Mouse (Mus musculus) cerebellum, adult 8-10 months (tissue): ENCODE data around the gene Cnp.
"Not testable (repeated sequence)": the region's sequence is repeated elsewhere in the genome, so short reads cannot be mapped to it uniquely, and the experiment has no call there.

Source experiments
- DNase-seq: peaks from one replicate; pipeline ENCODE4 v3.0.0; 2022

Cnp gene

DNA sequence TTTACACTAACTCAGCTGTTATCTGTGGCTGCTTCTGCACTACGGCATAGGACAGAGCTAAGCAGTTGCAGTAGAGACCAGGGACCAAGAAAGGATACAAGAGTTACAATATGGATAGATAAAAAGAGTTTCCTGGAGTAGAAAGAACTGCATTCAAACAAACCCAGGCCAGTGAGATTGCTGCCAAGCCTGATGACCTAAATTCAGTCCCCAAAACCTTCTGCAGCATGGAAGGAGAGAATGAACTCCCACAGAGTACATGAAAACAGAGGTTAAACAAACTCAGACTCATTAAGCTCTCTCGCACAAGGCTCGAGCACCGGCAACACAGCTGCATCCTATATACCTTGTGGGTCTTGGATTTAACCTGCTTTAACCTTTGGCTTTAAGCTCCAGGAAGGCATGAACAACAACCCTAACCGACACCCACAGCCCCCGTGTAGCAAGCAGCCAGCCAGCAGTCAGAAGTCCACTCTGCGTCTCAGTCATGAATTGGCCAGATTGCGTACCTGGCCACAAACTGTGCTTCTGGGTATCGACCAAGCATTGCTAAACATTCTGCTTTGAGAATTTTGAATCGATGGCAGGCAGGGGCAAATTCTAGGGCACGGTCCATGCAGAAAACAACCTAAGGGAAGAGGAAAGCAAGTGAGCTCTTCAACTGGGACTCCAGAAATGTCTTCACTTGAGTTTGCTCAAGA, 17.8 kb downstream of the Cnp start:
- DNase-seq, result no peak

DNA sequence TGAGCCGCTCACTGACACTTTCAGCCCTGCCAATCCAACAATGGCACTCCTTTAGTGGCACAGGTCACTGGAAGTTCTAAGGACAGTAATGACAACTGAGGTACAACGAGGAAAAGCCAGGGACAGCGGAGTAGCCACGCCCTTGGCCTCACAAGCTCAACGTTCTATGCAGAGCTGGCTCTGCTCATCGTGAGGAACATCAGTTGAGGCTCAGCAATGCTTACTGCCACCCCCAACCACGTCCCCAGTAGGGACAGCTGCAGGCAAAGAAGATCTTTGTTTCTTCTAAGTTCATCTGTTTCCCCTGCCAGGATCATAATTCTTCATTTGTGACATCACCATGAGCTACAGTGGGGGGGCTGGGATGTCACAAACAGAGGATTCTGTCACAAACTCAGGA, 19.9 kb downstream of the Cnp start:
- DNase-seq, result no peak

DNA sequence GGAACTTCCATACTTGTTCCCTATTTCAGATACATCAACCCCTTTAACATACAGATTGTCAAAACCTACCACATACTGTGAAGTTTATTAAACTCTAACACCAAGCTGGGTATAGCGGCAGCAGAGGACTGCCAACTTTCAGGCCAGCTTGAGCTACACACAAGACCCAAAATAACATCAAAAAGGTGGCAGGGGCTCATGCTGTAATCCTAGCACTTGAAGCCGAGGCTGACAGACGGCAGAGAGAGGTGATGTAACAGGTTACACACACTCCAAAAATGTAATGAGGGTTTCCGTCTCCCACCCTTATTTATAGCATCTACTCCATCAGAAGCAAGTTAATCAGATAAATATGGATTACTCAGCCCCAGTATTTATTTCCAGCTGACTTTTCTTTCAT, 20.8 kb downstream of the Cnp start:
- no peak for DNase-seq

DNA sequence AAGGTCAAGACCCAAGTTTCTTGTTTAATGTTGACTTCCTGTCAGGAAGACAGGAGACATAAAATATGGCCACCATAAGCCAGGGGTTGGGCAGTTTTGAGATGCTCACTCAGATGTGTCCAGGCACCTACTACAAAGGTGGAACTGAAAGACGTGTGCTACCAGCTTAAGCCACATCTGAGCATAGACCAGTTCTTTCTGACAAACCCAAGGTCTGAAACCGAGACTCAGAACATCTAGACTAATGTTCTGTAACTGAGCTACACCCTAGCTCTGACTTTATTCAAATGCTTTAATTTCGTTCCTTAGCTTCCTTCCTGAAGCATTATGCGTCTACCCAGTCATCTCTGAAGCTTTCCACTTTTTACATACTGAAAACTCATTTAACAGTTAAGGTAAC, 23.4 kb downstream of the Cnp start:
- no peak for DNase-seq

DNA sequence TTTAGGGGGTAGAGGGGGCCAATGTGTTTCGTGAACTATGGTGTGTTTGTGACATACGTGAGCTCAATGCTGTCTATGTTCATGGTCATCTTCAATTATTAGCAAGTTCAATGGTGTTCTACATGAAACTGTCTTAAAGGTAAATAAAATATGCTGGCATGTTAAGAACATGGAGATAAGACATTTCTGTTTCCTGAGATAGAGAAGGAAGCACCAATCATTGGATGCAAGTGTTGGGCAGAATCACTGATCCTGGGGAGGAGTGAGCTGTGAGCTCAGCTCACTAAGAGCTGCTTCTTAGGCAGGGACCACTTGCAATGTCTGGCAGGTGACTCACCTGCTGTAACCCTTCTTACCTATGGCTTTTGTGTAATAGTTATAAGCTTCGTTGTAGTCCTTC, 26.7 kb downstream of the Cnp start:
- DNase-seq, result no peak

DNA sequence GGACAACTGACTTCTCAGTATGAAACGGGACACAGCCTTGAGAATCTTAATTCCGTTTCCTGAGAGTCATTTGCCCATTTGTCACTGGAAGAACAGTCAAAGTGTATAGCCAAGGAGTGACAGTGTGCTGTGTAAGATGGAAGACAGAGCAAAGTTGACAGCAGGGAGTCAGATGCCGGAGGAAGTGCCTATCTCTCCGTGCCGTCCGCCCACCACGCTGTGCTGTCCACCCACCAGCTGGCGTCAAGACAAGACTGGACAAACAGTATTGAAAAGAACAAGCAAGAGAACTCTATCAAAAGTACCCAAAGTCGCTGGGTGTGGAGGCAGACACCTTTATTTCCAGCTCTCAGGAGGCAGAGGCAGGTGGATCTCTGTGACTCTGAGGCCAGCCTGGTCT, 28.5 kb downstream of the Cnp start:
- DNase-seq, result no peak

DNA sequence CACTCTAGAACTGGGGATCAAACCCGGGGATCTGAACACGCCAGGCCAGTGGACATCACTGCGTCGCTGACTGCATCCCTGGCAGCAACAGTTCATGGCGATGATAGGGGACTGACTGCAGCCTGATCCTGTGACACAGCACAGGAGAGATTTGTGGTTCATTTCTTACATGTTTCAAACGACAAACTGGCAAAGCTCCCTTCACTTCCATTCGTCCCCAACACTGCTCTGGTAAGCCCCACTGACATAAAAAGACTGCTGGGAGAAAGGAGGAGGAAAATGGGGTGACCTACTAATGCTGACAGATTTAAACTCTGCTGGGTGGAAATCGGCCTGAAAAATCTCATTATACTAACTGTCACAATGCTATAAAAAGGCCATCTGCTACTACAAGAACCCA, 29.1 kb downstream of the Cnp start:
- no peak for DNase-seq

DNA sequence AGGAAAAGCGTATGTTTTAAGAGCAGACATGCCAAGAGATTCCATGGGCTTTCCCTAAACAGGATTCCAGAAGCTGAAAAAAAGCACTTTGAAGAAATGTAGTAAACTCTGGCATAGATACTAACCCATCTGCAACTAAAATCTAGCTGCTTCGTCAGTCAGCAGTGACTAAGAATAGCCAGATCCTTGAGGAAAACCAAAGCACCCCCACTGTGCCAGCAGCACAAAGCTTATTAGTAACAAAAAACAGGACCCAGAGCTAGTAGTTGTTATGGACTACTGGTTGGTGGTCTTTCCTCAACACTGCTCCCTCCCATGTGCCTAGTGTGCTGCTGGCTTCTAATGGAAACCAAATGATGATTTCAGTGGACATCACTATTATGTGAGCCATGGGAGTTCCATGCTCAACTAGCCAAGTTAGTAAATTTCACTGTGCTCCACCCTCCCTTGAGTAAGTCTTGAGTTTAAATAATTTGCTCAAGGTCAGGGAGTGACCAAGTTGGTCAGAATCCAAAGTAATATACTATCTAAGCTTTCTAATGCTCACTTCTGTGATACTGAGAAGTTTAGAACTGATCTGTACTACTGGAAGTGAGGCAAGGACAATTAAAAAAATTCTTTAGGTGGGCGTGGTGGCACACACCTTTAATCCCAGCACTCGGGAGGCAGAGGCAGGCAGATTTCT, 29.8 kb downstream of the Cnp start:
- no peak for DNase-seq

DNA sequence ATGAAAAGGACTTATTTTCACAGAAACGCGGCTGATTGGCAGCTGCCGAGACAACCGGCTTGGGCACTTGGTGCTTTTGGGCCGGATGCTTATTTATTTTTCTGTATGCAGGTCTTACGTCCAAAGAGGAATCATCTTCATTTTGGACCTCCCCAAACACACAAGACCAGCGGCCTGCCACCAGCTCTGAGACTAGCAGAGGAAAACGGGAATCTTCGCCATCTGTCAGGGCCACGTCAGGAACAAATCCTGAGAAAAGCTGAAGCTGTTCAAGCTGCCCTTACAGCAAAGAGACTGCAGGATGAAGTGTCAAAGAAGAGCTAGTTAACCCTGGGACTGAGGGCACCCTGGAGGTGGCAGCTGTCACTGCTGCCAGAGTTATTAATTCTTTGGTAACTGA, 30.7 kb downstream of the Cnp start:
- peak; percentile 49 for DNase-seq

DNA sequence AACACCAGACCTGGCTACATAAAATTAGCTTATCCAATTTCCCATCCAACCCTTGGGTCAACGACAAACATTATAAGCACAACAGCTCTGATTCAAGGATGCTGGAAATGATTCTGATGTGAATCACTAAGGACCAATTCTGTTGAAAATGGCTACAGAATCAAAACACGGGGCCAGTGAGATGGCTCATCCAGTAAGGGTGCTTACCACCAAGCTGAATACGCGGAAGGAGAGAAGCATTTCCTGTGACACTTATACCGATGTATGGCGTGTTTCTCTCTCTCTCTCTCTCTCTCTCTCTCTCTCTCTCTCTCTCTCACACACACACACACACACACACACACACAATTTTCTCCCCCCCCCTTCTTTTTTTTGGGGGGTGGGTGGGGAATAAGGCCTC, 32.4 kb downstream of the Cnp start:
- no peak for DNase-seq

DNA sequence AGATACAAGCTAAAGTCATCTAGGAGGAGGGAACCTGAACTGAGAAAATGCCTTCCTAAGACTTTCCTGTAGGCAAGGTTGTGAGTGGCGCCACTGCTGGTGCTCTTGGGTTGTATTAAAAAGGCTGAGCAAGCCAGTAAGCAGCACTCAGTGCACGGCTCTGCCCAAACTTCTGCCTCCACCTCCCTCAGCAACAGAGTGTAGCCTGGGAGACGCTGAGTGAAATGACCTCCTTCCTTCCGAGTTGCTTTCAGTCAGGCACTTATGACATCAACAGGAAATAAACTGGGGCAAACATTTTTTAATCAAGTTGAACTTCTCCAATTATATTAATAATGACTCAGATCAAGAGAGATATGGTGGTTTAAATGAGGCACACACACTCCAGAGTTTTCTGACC, 34.1 kb downstream of the Cnp start:
- DNase-seq, result no peak

DNA sequence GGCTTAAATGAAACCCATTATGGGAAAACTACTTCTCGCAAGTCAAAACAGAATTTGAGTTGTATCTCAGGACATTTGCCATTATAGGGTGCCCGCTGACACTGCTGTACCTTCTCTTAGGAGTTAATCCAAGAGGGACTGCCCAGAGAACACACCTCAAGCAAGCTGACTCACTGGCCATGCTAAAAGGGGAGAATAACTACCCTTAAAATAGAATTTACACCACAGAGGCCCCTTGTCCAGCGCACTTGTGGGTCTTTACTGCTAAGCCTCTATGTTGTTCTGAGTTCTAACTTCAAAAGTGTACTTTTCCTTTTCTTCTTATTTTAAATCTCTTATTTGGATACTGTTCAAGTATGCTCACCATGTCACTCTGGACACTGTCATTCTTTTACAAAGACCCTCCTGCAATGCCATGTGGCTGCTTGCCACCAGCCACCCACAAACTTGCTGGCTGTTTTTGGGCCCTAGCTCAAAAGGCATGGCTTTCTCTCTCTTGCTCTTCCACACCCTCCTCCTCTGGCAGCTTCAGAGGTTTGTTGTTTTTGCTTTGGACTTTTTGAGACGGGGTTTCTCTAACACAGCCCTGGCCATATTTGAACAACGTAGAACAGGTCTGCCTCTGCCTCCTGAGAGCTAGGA, 34.8 kb downstream of the Cnp start:
- DNase-seq, result no peak

DNA sequence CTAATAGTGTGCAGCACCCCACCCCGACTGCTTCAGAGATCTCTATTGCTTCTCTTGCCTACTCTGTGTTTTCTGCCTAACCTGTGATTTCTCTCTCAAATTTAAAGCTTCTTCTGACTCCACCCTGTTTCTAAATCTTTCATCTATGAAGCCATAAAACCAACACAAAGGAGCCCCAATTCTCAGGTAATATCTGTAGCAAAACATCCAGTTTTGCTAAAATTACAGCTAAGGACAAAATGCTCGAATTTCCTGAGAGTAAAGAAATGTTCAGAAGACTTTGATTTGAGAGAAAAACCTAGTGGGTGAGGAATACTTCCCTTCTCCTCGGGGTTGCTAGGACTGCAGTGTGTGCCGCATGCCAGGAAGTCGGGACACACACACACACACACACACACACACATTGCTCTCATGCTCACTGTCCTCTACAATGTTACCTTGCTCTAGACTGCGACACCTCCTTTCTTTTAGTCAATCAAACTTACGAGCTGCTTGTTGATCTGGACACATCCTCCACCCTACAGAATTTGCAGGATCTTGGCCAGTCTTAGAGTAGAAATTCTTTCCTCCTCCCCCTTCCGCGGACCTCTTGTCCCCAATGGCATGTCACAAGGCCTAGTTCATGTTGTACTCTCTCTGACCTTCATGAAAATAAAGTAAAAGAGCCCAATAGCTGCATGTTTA, 35.4 kb downstream of the Cnp start:
- no peak for DNase-seq

DNA sequence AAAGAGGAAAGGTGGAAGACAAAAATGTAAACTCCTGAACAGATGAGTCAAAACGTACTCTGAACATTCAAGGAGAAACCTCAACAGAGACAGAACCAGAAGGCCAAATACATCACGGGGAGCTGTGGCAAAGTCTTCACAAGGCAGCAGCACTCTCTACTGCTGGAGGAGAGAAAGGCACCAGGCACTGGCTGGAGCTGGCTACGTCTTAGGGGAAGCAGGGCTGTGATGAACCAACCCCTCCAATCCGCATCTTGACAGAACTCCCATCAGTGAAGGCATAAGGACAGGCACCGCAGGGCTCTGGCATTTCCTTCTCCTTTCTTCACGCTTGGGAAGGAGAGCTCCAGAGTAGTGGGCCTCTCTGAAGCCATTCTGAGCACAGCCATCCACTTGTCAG, 36.9 kb downstream of the Cnp start:
- no peak for DNase-seq

DNA sequence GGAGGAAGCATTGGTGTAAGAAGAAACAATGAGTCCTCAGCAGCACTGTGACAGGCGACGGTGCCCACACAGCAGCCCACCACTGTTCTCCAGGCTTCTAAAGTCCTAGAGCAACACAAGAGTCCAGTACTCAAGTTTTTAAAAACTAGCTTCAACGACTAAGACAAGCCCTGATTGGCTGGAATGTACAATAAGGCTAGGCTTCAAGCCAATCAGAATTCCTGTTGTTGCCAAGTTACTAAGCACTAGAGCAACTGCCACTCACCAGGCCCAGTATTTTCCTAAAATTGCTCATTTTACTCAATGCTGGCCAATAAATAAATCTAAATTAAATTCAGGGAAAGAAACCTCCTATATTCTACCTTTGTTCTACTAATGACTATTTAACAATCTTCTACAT, 38.5 kb downstream of the Cnp start:
- DNase-seq, result no peak

DNA sequence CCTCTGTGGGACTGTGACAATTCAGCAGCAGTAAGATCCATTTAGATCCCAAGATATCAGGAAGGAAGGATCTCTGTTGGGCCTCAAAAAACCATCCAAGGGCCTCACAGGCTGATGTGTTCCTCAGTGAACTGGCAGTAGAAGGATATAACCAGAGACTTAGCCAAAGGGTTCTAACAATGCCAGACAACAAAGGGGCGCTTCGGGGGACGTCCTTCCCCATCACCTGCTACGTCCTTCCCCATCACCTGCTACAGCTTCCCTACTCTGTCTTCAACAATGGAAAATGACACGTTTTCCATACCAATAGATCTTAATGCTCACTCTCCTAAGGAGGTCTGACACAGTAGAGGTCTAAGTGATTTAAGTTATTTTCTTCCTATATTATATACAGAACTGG, 41.6 kb downstream of the Cnp start:
- no peak for DNase-seq

DNA sequence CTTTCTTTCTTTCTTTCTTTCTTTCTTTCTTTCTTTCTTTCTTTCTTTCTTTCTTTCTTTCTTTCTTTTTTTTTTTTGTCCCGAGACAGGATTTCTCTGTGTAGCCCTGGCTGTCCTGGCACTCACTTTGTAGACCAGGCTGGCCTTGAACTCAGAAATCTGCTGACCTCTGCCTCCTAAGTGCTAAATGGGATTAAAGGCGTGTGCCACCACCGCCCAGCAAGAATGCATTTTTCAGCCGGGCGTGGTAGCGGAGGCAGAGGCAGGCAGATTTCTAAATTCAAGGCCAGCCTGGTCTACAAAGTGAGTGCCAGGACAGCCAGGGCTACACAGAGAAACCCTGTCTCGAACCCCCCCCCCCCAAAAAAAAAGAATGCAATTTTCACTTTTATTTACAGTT, 42.1 kb downstream of the Cnp start:
- DNase-seq, result not testable (repeated sequence)

DNA sequence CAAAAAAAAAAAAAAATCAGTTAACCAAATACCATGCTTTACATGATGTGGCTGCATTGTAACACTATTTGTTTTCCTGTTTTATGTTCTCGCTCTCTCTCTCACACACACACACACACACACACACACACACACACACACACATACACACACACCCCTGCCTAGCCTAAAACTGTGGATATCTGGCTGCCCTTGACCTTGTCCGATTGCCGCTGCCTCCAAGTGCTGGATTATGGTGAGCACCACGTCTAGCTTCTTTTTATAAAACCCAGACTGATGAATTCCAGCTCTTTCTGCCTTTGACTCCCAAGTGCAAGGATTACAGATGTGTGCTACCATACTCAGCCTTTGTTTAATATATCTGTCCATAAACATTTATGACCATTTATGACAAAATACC, 42.8 kb downstream of the Cnp start:
- no peak for DNase-seq

DNA sequence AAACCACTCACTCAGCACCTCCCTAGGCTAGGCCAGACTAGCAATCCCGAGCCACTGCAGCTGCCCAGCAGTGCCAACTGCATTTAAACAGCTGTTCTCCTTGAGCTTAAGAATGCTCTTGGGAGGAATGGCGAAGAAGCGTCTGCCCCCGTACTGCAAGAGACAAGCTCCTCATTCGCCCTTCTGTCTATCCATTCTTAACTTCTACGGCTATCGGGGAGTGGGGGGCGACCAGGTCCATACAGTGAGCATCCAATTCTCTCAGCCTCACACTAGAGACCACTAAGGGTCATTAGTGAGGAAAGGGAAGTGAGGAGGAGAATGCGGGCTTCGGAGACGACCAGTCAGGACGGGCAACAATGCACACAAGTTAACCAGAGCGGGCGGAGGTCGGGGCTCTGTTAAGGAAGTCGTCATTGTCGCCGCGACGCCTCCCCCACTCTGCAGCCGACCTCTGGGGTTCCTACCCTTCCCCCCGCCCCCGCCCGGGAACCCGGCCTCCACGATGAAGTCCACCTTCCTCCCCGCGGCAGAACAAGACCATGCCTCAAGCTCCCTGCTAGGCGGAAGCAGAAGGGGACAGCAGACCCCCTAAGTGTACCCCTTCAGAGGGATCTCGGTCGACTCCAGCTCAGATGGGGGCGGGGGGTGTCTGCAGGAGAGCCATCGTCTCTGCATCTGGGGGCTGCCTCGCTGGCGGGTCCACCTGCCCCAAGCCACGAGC, 44.2 kb downstream of the Cnp start, which contains the start of gene Nkiras2:
Gene Nkiras2 (plus strand): TSS at position 484 of the 724 bp plus-strand sequence.
- no peak for DNase-seq

DNA sequence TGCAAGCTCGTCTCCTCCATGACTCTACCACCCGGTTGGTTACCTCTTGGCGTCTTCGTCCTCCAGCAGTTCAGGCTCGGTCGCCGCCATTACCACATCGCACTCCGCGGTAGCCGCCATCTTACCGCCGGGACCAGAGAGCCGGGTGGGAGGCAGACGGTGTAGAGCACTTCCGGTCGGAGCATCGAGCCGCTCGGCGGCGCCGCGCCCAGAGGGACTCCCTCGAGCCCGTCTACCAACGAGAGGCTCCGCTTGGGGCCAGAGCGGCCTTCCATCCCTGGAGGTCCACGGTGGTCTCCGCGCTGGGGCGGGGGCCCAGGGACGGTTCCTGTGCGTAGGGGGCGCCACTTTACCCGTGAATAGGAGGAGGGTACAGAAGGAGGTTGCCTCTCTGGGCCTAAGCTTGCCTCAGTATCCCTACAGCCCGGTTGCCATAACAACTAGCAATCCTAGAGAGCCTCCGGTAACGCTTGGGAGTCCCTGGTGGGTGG, 44.8 kb downstream of the Cnp start:
- peak; percentile 94 for DNase-seq

DNA sequence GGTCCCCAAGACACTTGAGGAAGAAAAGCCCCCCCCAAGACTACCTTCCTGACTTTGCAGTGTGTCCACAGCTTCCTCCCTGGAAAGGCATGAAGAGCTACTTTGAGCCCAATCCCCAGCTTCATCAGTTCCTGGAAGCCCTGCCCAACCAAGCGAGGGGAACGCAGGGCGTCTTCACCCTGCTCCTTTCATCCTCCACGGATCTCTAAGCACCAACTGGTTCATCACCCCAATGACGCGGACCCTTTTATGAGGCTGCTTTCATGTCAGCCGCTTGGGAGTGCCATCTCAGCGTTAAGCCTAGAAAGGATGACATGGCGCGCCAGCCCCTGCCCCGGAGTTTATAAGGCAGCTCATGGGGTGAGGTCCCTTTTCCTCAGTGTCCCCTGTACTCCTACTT, 45.3 kb downstream of the Cnp start, which contains the start of gene Dnajc7:
Gene Dnajc7 (minus strand): TSS at position 187 of the 400 bp plus-strand sequence.
- DNase-seq, result no peak

DNA sequence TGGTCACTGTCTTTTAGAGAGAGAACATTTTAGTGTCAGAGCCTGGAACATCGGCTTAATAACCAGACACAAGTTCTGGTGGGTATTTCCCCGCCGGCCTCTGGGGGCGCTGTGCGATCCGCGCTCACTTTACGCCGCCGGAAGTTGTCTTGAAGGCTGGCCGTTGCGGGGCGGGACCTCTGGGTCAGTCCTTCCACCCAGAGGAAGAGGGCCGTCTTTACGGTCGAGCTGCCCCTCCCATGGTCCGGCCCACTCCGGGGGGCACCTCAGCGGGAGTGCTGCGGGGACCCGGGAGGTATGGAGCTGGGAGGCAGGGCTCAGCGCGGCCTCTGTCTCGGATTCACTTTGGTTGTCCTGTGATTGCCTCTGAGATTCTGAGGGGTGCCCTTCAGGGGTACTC, 48.0 kb downstream of the Cnp start:
- peak; percentile 95 for DNase-seq

DNA sequence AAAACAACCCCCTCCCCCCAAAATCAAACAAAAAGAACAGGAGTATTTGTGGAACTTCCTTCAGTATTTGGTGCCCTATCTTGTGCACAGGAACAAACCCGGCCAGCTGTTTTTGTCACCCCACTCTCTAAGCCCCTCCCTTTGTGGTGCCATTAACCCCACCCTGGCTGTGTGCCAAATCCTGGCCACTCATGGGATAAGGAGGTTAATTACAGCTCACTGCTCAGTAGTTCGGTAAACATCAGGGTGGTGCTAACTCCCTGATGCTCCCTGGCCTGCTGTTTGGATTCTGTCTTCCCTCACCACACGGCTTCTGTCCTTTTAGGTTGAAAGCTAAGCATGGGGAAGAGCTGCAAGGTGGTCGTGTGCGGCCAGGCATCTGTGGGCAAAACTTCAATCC, 49.2 kb downstream of the Cnp start:
- DNase-seq, result no peak
